Mouse (Mus musculus) macrophage (primary cell): ENCODE measurements around the gene Adipor2. TPM values are rescaled to one million over a fixed set of nuclear protein-coding genes. Genes with fewer than 3 reads are reported as not detected.

Experiments used
- H3K27ac ChIP-seq: fragments of 350-480 bp; formaldehyde crosslinking; 2 replicates; pipeline ENCODE4 v1.9.0; 2021
- H3K36me3 ChIP-seq: fragments of 350-480 bp; formaldehyde crosslinking; 2 replicates; pipeline ENCODE4 v1.9.0; 2021; ENCODE audit errors: inconsistent target
- H3K4me3 ChIP-seq: fragments of 350-480 bp; formaldehyde crosslinking; 2 replicates; pipeline ENCODE4 v1.9.0; 2021; ENCODE audit errors: inconsistent target
- H3K79me2 ChIP-seq: fragments of 350-480 bp; formaldehyde crosslinking; 2 replicates; pipeline ENCODE4 v1.9.0; 2021; ENCODE audit errors: inconsistent target
- WGBS: methylation state at CpG from one replicate; pipeline ENCODE4 v1.1.7; 2026; ENCODE audit warnings: inconsistent platforms; ENCODE audit not compliant: missing documents; 5-methylcytosine and 5-hydroxymethylcytosine counted together
- polyA plus RNA-seq: library from polyadenylated mRNA; stranded (reverse); fragments of 250-400 nt; gene quantifications from 3 replicates; pipeline ENCODE4 v1.2.4, GENCODE M21; 2018; ENCODE audit warnings: inconsistent platforms

Gene Adipor2
- polyA plus RNA-seq, 1 experiment from 2014 or later = 38.1 TPM

- Histone ChIP-seq H3K4me3 (no peak overlapping the region), H3K36me3 (no peaks in the 10 kb centered on the region), H3K27ac (no peak overlapping the region), H3K79me2 (no peaks in the 10 kb centered on the region)
- WGBS = 67% methylated on average over 1 of the region's 1 CpGs
Observed at GRCm38 (mm10) chr6:119332111-119332510, 85.4 kb downstream of the Adipor2 start.

- WGBS = 3% methylated on average over 27 of the region's 31 CpGs
- Histone ChIP-seq H3K79me2 (no peaks in the 10 kb centered on the region), H3K4me3 (no peak within 1 kb of the TSS), H3K27ac (no peak within 1 kb of the TSS), H3K36me3 (no peaks in the 10 kb centered on the region)
Observed at GRCm38 (mm10) chr6:119330506-119330905, 87.0 kb downstream of the Adipor2 start, which contains the start of gene Lrtm2. Lrtm2 (minus strand) TSS chr6:119330766.

GRCm38 (mm10) chr6:119329936-119330335 is 87.6 kb downstream of the Adipor2 start:
- no peak overlapping the region for H3K4me3 ChIP-seq
- WGBS = 55% methylated on average over 6 of the region's 6 CpGs

GRCm38 (mm10) chr6:119329215-119329714 is 88.2 kb downstream of the Adipor2 start:
- no peaks in the 10 kb centered on the region for H3K79me2 ChIP-seq
- H3K36me3 ChIP-seq = no peaks in the 10 kb centered on the region
- no peak overlapping the region for H3K27ac ChIP-seq
- no peak overlapping the region for H3K4me3 ChIP-seq
- WGBS = 15% methylated on average over 8 of the region's 8 CpGs

More at GRCm38 (mm10) chr6:119329936-119330335, 87.6 kb downstream of the Adipor2 start:
- Histone ChIP-seq H3K27ac (no peak overlapping the region), H3K79me2 (no peaks in the 10 kb centered on the region), H3K36me3 (no peaks in the 10 kb centered on the region)

- H3K27ac ChIP-seq = no peak overlapping the region
- no peak overlapping the region for H3K4me3 ChIP-seq
- 29% methylated on average over 11 of the region's 11 CpGs for WGBS
- H3K79me2 ChIP-seq = no peaks in the 10 kb centered on the region
- no peaks in the 10 kb centered on the region for H3K36me3 ChIP-seq
Observed at GRCm38 (mm10) chr6:119328521-119329115, 88.9 kb downstream of the Adipor2 start.

GRCm38 (mm10) chr6:119326541-119326940 is 91.0 kb downstream of the Adipor2 start:
- WGBS = 70% methylated on average over 6 of the region's 7 CpGs
- Histone ChIP-seq H3K27ac (no peak overlapping the region), H3K4me3 (no peak overlapping the region), H3K36me3 (no peaks in the 10 kb centered on the region), H3K79me2 (no peaks in the 10 kb centered on the region)

GRCm38 (mm10) chr6:119325978-119326377 is 91.5 kb downstream of the Adipor2 start:
- Histone ChIP-seq H3K79me2 (no peaks in the 10 kb centered on the region), H3K4me3 (no peak overlapping the region), H3K36me3 (no peaks in the 10 kb centered on the region), H3K27ac (no peak overlapping the region)
- WGBS = 57% methylated on average over 5 of the region's 6 CpGs

GRCm38 (mm10) chr6:119324776-119325175 is 92.7 kb downstream of the Adipor2 start:
- H3K36me3 ChIP-seq = no peaks in the 10 kb centered on the region
- no peak overlapping the region for H3K27ac ChIP-seq
- H3K4me3 ChIP-seq = no peak overlapping the region
- WGBS = 84% methylated on average over 10 of the region's 10 CpGs
- H3K79me2 ChIP-seq = no peaks in the 10 kb centered on the region

- WGBS = 96% methylated on average over 7 of the region's 7 CpGs
- H3K79me2 ChIP-seq = no peaks in the 10 kb centered on the region
- no peaks in the 10 kb centered on the region for H3K36me3 ChIP-seq
- no peak overlapping the region for H3K27ac ChIP-seq
- H3K4me3 ChIP-seq = no peak overlapping the region
Observed at GRCm38 (mm10) chr6:119321752-119322151, 95.8 kb downstream of the Adipor2 start.

- no peaks in the 10 kb centered on the region for H3K79me2 ChIP-seq
- no peak overlapping the region for H3K27ac ChIP-seq
- H3K36me3 ChIP-seq = no peaks in the 10 kb centered on the region
- no peak overlapping the region for H3K4me3 ChIP-seq
- 58% methylated on average over 16 of the region's 16 CpGs for WGBS
Observed at GRCm38 (mm10) chr6:119320481-119320880, 97.0 kb downstream of the Adipor2 start.

- Histone ChIP-seq H3K36me3 (no peaks in the 10 kb centered on the region), H3K27ac (no peak overlapping the region), H3K4me3 (no peak overlapping the region), H3K79me2 (no peaks in the 10 kb centered on the region)
- WGBS = 90% methylated on average over 2 of the region's 2 CpGs
Observed at GRCm38 (mm10) chr6:119319358-119319757, 98.1 kb downstream of the Adipor2 start.

GRCm38 (mm10) chr6:119318732-119319131 is 98.8 kb downstream of the Adipor2 start:
- no peaks in the 10 kb centered on the region for H3K79me2 ChIP-seq
- no peaks in the 10 kb centered on the region for H3K36me3 ChIP-seq
- WGBS = 90% methylated on average over 9 of the region's 9 CpGs
- no peak overlapping the region for H3K27ac ChIP-seq
- H3K4me3 ChIP-seq = no peak overlapping the region

- Histone ChIP-seq H3K36me3 (no peaks in the 10 kb centered on the region), H3K4me3 (no peak overlapping the region), H3K27ac (no peak overlapping the region), H3K79me2 (no peaks in the 10 kb centered on the region)
- 56% methylated on average over 7 of the region's 7 CpGs for WGBS
Observed at GRCm38 (mm10) chr6:119314751-119315476, 102.6 kb downstream of the Adipor2 start.

GRCm38 (mm10) chr6:119313588-119314375 is 103.7 kb downstream of the Adipor2 start:
- Histone ChIP-seq H3K4me3 (no peak overlapping the region), H3K36me3 (no peaks in the 10 kb centered on the region), H3K27ac (no peak overlapping the region), H3K79me2 (no peaks in the 10 kb centered on the region)
- WGBS = 87% methylated on average over 14 of the region's 14 CpGs

GRCm38 (mm10) chr6:119313096-119313495 is 104.4 kb downstream of the Adipor2 start:
- no peak overlapping the region for H3K27ac ChIP-seq
- no peaks in the 10 kb centered on the region for H3K36me3 ChIP-seq
- no peaks in the 10 kb centered on the region for H3K79me2 ChIP-seq
- no peak overlapping the region for H3K4me3 ChIP-seq
- 76% methylated on average over 3 of the region's 3 CpGs for WGBS
